Mouse (Mus musculus) forebrain, embryonic 12.5 days (tissue): Measurements from ENCODE around the gene S100a8. TPM values are rescaled to one million over a fixed set of nuclear protein-coding genes. Genes with fewer than 3 reads are reported as not detected.

Experiments
- ATAC-seq: fragments of 200-750 bp; cut with Nextera tagmentation; 2 replicates; pipeline ENCODE4 v1.8.0; 2017; ENCODE audit warnings: moderate TSS enrichment; ENCODE audit not compliant: low FRiP score
- H3K27ac ChIP-seq: fragments of 300-500 bp; sonication (generic); 2 replicates; pipeline ENCODE4 v1.5.1; 2016; ENCODE audit warnings: mild to moderate bottlenecking
- H3K27me3 ChIP-seq: fragments of 300-500 bp; sonication (generic); 2 replicates; pipeline ENCODE4 v1.6.1; 2016; ENCODE audit warnings: mild to moderate bottlenecking
- H3K36me3 ChIP-seq: fragments of 300-500 bp; sonication (generic); replicated peaks from 2 replicates; pipeline ENCODE4 v1.6.1; 2016; ENCODE audit warnings: mild to moderate bottlenecking
- H3K4me1 ChIP-seq: fragments of 300-500 bp; sonication (generic); 2 replicates; pipeline ENCODE4 v1.6.1; 2016
- H3K4me2 ChIP-seq: fragments of 300-500 bp; sonication (generic); 2 replicates; pipeline ENCODE4 v1.6.1; 2016; ENCODE audit warnings: mild to moderate bottlenecking, moderate library complexity
- H3K4me3 ChIP-seq: fragments of 300-500 bp; sonication (generic); replicated peaks from 2 replicates; pipeline ENCODE4 v1.5.1; 2016; ENCODE audit warnings: mild to moderate bottlenecking
- H3K9ac ChIP-seq: fragments of 300-500 bp; sonication (generic); 2 replicates; pipeline ENCODE4 v1.6.1; 2016; ENCODE audit warnings: mild to moderate bottlenecking
- H3K9me3 ChIP-seq: fragments of 300-500 bp; sonication (generic); 2 replicates; pipeline ENCODE4 v1.6.1; 2016
- WGBS: fragments of 180-500 bp; shearing (Covaris S2); methylation state at CpG from one replicate; pipeline ENCODE4 v1.1.7; 2016; 5-methylcytosine and 5-hydroxymethylcytosine counted together
- polyA plus RNA-seq: library from polyadenylated mRNA; unstranded; fragments of >200 nt; fragmentation: Nextera tagmentation; extraction: Ambion mirVana; gene quantifications from 2 replicates; pipeline ENCODE4 v1.2.1, GENCODE M21; 2016

Gene S100a8
- 4.4 and 5.2 TPM in 2 replicates for polyA plus RNA-seq

DNA sequence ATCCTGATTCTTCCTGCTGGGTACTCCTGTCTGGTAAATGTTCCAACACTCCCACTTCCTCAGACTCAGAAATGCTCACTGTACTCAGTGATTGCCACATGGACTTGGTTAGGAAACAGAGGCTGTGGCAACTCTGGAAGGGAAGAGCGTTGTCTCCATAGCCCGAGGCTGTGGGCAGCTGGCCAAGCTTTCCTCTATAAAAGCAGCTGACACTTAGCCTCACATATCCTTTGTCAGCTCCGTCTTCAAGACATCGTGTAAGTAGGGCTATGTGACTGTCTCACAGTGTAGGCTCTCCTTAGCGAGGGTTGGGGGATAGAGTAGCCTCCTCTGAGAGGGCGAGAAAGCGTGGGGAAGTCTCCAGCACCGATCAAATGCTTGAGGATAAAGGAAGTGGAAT is at the start of gene S100a8:
TSS of gene S100a8 (plus strand) at position 133 of the 400 bp plus-strand sequence.
- Histone ChIP-seq H3K4me2 (no peak within 1 kb of the TSS), H3K27me3 (no peaks in the 10 kb centered on the region), H3K27ac (no peak within 1 kb of the TSS), H3K4me3 (no peak within 1 kb of the TSS), H3K36me3 (no peaks in the 10 kb centered on the region), H3K9me3 (no peaks in the 10 kb centered on the region), H3K9ac (no peak within 1 kb of the TSS), H3K4me1 (no peaks in the 10 kb centered on the region)
- WGBS: 67% methylated on average over 8 of the region's 8 CpGs
- no peak for ATAC-seq

DNA sequence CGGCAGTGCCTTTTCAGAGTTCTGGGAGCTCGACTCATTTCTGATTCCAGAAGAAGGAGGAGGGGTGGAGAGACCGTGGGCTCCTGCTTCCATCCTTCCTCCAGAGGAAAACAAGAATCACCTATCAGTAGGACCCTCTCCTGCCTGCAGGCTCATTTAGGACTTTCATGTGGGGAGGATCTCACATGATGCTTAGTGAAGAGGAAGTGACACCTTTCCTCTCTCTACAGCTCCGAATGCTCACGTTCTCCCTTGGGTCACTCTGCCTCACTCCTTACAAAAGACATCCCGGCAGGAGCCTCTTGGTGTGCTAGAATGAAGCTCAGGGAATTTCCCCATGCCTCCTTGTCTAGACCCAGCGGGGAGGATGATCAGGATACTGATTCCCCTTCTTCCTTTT is 47.2 kb upstream of the S100a8 start:
- WGBS: 55% methylated on average over 7 of the region's 7 CpGs
- no peaks in the 10 kb centered on the region for H3K36me3 ChIP-seq
- no peak overlapping the region for H3K27ac ChIP-seq
- H3K4me2 ChIP-seq: no peak overlapping the region
- H3K4me3 ChIP-seq: no peak overlapping the region
- H3K4me1 ChIP-seq: peaks cover 27% of the 10 kb centered on the region
- ATAC-seq: no peak
- H3K27me3 ChIP-seq: no peaks in the 10 kb centered on the region; the same call in 1 of the 2 replicates
- no peaks in the 10 kb centered on the region; the same call in 1 of the 2 replicates for H3K9me3 ChIP-seq
- no peak overlapping the region for H3K9ac ChIP-seq

DNA sequence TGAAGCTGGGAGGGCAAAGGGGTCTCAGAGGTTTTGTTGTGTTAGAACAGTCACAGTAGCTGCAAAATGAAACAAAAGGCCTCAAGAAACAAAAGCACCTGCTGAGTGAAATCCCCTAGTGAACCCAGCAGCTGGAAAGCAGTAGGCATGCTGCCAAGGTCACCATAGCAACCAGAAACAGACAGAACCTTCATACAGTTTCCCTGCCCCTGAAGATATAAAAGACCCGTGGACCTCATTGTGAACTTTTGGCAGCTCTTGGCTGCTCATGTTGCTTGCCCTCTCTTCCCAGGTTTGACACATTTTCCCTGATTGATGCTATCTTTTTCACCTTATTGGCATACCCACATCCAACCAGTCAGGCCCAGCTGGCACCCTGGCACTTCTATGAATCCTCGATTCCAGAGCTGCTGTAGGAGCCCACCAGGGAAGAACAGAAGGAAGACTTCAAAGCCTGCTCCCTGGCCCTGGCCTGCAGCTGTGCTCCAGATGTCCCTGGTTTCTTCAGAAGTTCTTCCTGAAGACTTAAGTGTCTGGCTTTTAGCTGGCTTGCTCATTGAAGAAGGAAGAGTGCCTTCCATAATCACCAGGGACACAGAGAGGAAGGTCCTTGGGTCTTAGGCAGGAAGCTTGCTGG is 45.2 kb upstream of the S100a8 start:
- H3K4me2 ChIP-seq: no peak overlapping the region
- no peaks in the 10 kb centered on the region for H3K36me3 ChIP-seq
- no peak overlapping the region for H3K4me3 ChIP-seq
- ATAC-seq: peak; percentile 77; the same call in 1 of the 2 replicates
- no peak overlapping the region for H3K9ac ChIP-seq
- H3K9me3 ChIP-seq: no peaks in the 10 kb centered on the region
- H3K27me3 ChIP-seq: no peaks in the 10 kb centered on the region; the same call in 1 of the 2 replicates
- 9% methylated on average over 2 of the region's 2 CpGs for WGBS
- H3K4me1 ChIP-seq: peaks cover 27% of the 10 kb centered on the region
- peak overlapping the region; percentile 69 for H3K27ac ChIP-seq

DNA sequence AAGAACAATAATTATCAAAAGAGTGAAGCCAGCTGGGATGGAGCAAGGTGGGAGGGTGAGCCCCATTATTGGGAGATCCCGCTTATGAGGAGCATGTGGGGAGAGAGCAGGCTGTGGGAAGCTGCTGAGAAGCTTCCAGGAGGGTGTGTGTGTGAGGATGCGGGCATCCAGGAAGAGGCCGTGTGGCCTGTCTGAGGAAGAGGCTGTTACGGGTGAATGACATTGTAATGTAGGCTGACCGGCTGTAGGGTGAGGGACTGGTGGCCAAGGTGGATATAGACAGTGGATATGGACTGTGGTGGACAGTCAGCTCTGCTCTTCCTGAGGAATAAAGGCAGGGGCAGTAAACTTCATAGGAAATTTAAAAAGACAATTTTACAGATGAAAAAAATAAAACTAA is 43.3 kb upstream of the S100a8 start:
- H3K9me3 ChIP-seq: no peaks in the 10 kb centered on the region
- no peaks in the 10 kb centered on the region for H3K36me3 ChIP-seq
- no peak overlapping the region for H3K4me2 ChIP-seq
- WGBS: 86% methylated on average over 5 of the region's 5 CpGs
- no peak overlapping the region for H3K4me3 ChIP-seq
- no peaks in the 10 kb centered on the region; the same call in 1 of the 2 replicates for H3K27me3 ChIP-seq
- H3K27ac ChIP-seq: no peak overlapping the region
- H3K9ac ChIP-seq: no peak overlapping the region
- H3K4me1 ChIP-seq: peaks cover 27% of the 10 kb centered on the region
- ATAC-seq: no peak

DNA sequence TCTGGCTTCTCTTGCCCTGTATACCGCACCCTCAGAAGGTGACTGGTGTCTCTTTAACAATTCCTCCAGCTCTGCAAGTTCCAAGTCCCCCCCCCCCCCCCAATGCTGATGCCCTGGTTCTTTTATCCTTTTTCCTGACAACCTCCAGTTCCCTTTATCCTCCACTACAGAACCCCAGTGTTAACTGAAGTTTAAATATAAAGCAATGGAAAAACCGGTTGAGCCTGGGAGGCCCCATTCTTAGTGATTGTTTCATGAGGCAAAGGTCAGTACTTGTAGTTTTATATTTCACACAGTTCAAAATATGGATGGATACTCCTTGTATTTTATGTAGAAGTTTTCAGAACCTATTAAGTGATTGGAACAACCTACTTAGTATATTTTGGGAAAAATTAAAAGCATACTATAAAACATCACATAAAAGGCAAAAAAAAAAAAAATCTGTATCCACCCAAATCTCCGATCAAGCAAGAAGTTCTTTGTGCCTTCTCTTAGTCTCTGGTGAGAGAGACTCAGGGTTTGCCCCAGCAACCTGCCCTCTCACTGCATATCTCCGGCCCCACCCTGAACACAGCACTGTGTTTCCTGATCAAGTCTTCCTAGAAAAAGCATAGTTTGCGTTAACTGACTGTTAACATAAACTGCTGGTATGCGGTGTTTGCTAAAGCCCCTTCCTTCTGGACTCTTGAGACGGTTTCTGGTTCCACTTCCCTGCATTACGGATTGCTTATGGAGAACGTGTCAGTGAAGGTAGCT is 42.3 kb upstream of the S100a8 start:
- no peak overlapping the region for H3K27ac ChIP-seq
- no peaks in the 10 kb centered on the region; the same call in 1 of the 2 replicates for H3K27me3 ChIP-seq
- no peak for ATAC-seq
- no peaks in the 10 kb centered on the region for H3K9me3 ChIP-seq
- no peak overlapping the region for H3K4me3 ChIP-seq
- no peak overlapping the region for H3K9ac ChIP-seq
- H3K4me2 ChIP-seq: no peak overlapping the region
- H3K36me3 ChIP-seq: no peaks in the 10 kb centered on the region
- peaks cover 27% of the 10 kb centered on the region for H3K4me1 ChIP-seq
- WGBS: 82% methylated on average over 9 of the region's 9 CpGs

- no peak overlapping the region for H3K9ac ChIP-seq
- no peak overlapping the region for H3K27ac ChIP-seq
- no peak for ATAC-seq
- no peak overlapping the region for H3K4me3 ChIP-seq
- H3K4me2 ChIP-seq: no peak overlapping the region
- peaks cover 27% of the 10 kb centered on the region for H3K4me1 ChIP-seq
- no peaks in the 10 kb centered on the region for H3K36me3 ChIP-seq
- 96% methylated on average over 5 of the region's 5 CpGs for WGBS
- H3K9me3 ChIP-seq: no peaks in the 10 kb centered on the region
- no peaks in the 10 kb centered on the region for H3K27me3 ChIP-seq
Observed at GRCm38 (mm10) chr3:90627366-90627765, 41.4 kb upstream of the S100a8 start.

DNA sequence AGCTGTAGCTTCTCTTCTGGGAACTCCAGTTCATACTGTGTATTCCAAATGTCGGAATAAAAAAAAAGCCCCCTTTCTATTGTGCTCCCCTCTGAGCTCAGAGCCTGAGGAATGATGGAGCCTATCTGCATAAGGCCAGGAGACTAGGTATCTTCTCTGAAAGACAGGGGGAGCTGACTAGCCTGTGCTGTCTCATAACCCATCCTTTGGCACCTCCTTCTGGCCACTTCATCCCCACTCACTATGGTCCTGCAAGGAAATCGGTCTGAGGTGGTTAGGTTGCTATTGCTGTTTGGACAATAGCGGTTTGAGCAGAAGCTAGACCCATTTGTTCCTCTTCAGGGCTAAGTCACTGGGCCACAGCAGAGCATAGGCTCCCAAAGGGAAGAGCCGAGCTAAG is 41.0 kb upstream of the S100a8 start:
- H3K4me3 ChIP-seq: no peak overlapping the region
- no peaks in the 10 kb centered on the region for H3K36me3 ChIP-seq
- H3K9me3 ChIP-seq: no peaks in the 10 kb centered on the region
- H3K4me2 ChIP-seq: no peak overlapping the region
- no peaks in the 10 kb centered on the region for H3K27me3 ChIP-seq
- no peak overlapping the region for H3K9ac ChIP-seq
- 68% methylated on average over 4 of the region's 4 CpGs for WGBS
- ATAC-seq: no peak
- no peak overlapping the region for H3K27ac ChIP-seq
- H3K4me1 ChIP-seq: peaks cover 25% of the 10 kb centered on the region

DNA sequence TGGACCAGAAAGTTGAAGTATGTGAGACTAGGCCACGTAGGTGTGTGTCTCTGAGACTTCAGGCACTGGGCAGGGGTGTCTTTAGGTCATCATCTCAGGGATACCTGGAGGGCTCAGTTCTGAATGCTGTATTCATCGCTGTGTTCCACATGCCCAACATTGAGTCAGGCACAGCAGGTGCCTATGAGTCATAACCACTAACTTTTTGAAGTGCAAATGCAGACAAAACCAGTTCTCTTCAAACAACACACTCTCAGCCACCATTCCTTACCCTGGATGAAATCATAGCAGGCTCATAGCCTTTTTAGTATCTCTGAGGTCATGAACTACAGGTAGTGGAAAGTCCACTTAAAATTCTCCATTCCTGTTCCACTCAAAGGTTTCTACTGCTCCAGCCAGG is 39.5 kb upstream of the S100a8 start:
- Histone ChIP-seq H3K36me3 (no peaks in the 10 kb centered on the region), H3K27me3 (no peaks in the 10 kb centered on the region), H3K4me1 (peaks cover 10% of the 10 kb centered on the region), H3K4me3 (no peak overlapping the region), H3K27ac (no peak overlapping the region), H3K9me3 (no peaks in the 10 kb centered on the region), H3K9ac (no peak overlapping the region), H3K4me2 (no peak overlapping the region)
- ATAC-seq: no peak
- 80% methylated on average over 2 of the region's 2 CpGs for WGBS

GRCm38 (mm10) chr3:90631984-90632383 is 36.8 kb upstream of the S100a8 start:
- H3K9me3 ChIP-seq: no peaks in the 10 kb centered on the region
- 82% methylated on average over 2 of the region's 2 CpGs for WGBS
- H3K4me1 ChIP-seq: no peaks in the 10 kb centered on the region
- no peak overlapping the region for H3K9ac ChIP-seq
- no peak overlapping the region for H3K4me2 ChIP-seq
- H3K27ac ChIP-seq: no peak overlapping the region
- no peak overlapping the region for H3K4me3 ChIP-seq
- no peaks in the 10 kb centered on the region; the same call in 1 of the 2 replicates for H3K27me3 ChIP-seq
- ATAC-seq: no peak
- no peaks in the 10 kb centered on the region for H3K36me3 ChIP-seq

DNA sequence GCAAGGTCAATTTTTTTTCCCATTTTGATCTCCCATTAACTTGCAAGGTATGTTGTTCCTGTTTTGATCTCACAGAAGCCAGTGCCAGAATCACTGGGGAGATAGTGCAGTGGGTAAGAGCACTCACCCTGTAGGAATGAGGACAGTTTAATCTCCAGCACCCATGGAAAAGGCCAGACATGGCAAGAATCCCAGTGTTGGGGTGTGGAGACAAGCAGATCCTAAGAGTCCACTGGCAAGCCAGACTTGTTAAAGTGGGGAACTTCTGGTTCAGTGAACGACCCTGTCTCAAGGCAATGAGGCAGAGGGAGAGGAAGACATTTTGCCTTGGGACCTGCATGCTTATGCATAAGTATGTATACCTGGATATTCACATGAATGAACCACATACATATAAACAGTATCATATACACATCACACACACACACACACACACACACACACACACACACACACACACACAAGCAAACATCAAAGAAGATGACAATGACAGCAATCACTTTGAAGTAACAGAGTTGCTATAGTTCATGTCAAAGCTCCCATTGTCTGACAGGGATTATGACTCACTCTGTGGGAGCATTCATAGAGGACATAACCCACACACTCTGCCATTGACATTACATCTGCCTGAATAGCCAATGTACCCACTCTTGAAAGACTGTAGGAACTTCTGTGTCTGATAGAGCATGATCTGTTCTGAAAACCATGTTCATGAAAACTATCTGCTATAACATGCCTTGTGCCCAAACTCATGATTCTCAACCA is 30.1 kb upstream of the S100a8 start:
- H3K27ac ChIP-seq: no peak overlapping the region
- 77% methylated on average over 1 of the region's 1 CpGs for WGBS
- no peaks in the 10 kb centered on the region; the same call in 1 of the 2 replicates for H3K27me3 ChIP-seq
- no peaks in the 10 kb centered on the region for H3K4me1 ChIP-seq
- H3K4me3 ChIP-seq: no peak overlapping the region
- no peak overlapping the region for H3K4me2 ChIP-seq
- H3K9me3 ChIP-seq: no peaks in the 10 kb centered on the region
- no peak overlapping the region for H3K9ac ChIP-seq
- no peak for ATAC-seq
- H3K36me3 ChIP-seq: no peaks in the 10 kb centered on the region

DNA sequence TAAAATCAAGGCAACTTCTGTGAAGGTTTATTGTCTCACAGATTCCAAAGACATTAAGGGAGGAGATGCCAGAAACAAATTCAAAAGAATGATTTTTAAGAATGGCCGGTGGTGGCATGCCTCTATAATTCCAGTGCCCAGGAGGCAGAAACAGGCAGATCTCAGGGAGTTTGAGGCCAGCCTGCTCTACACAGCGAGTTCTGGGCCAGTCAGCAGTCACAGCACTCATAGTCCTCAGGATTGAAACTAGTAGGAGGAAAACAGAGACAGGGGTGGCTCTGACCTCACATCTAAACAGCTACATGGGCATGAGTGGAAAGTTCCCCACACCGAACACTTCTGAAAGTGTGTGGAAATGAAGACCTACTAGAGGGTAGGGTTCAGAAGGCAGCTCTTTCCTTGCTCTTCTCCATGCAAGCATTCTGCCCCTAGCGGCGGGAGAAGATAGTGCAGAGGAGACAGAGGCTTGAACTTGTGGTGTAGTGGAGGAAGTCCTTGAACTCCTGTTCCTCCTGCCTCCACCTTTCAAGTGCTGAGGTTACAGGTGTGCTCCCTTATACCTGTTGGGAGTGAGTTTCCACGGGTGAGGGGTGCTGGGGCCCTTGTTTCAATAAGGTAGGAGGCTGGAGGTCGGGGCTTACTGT is 29.1 kb upstream of the S100a8 start:
- H3K4me2 ChIP-seq: no peak overlapping the region
- ATAC-seq: no peak
- H3K36me3 ChIP-seq: no peaks in the 10 kb centered on the region
- H3K4me1 ChIP-seq: no peaks in the 10 kb centered on the region
- no peaks in the 10 kb centered on the region for H3K9me3 ChIP-seq
- H3K27ac ChIP-seq: no peak overlapping the region
- H3K9ac ChIP-seq: no peak overlapping the region
- H3K4me3 ChIP-seq: no peak overlapping the region
- WGBS: 54% methylated on average over 7 of the region's 7 CpGs
- no peaks in the 10 kb centered on the region; the same call in 1 of the 2 replicates for H3K27me3 ChIP-seq

GRCm38 (mm10) chr3:90640981-90641380 is 27.8 kb upstream of the S100a8 start:
- H3K27me3 ChIP-seq: no peaks in the 10 kb centered on the region
- no peak overlapping the region for H3K4me3 ChIP-seq
- no peaks in the 10 kb centered on the region for H3K4me1 ChIP-seq
- no peak overlapping the region for H3K9ac ChIP-seq
- no peaks in the 10 kb centered on the region for H3K36me3 ChIP-seq
- no peak overlapping the region for H3K27ac ChIP-seq
- no peak for ATAC-seq
- WGBS: 86% methylated on average over 7 of the region's 7 CpGs
- no peak overlapping the region for H3K4me2 ChIP-seq
- no peaks in the 10 kb centered on the region for H3K9me3 ChIP-seq
